Mouse (Mus musculus) spleen, adult 2 months (tissue): ENCODE results near the gene Aff2.

Source experiments
- CTCF ChIP-seq: fragments of 200-500 bp; IDR thresholded peaks from 2 replicates; pipeline ENCODE4 v1.5.1; 2011; ENCODE audit warnings: mild to moderate bottlenecking, inconsistent platforms; ENCODE audit not compliant: insufficient read depth, insufficient read length, insufficient replicate concordance; ENCODE audit errors: extremely low read depth
- POLR2A ChIP-seq: fragments of 200-500 bp; IDR thresholded peaks from 2 replicates; pipeline ENCODE4 v1.6.1; 2011; ENCODE audit warnings: low read depth, low read length, inconsistent platforms

- TF ChIP-seq POLR2A = no peak
- TF ChIP-seq CTCF = no peak
Observed at GRCm38 (mm10) chrX:69441937-69442336, 81.8 kb downstream of the Aff2 start.
